Mouse (Mus musculus) c-Kit-positive CD71-negative TER-119-negative erythroid progenitor cells, embryonic 14.5 days (primary cell): Measurements from ENCODE around the gene Lrp10.
A peak's percentile ranks its signal among the peaks of the same experiment; 100 is the strongest.

Experiments
- DNase-seq: peaks from one replicate; pipeline ENCODE4 v3.0.0-alpha.2; 2013; ENCODE audit warnings: low read depth

Lrp10 gene

DNA sequence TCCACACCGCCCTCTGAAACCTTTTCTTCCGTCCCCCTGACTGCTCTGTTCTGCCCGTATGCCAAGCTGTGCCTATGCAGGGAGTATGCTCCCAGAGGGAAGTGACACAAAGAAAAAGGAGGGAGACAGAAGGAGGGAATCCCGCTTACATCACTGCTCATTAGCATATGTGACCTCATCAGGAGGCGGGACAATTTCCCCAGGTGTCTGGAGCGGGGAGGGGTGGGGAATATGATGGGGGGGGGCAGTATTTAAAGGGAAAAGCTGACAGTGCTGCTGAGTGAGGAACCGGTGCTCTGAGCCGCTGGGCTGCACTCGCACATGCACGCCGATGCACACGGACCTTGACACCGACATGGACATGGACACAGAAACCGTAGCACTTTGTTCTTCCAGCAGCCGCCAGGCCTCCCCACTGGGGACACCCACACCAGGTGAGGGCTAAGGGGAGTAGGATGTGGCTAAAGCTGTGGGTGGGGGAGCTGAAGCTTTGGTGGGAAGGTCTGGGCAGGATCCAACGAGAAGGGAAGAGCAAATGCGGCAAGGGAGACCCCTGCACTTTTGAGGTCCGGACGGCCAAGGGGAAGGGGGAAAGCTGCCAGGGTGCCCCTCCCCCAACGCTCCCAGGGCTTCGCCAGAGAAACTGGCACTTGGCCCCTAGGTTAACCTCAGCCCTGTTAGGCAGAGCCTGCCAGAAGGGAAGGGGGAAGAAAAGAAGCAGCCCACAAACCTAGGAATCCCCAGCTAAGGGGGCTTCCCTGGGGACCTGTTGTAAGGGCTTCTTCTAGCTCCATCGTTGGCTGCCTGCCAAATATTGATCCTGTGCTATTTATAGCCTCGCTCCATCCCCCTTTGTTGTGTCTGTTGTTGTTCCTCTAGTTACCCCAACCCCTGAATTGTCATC, 12.3 kb downstream of the Lrp10 start, which contains the start of gene Rem2:
Gene Rem2, plus strand, starts transcription at position 160 of the 904 bp plus-strand sequence.
- no peak for DNase-seq

DNA sequence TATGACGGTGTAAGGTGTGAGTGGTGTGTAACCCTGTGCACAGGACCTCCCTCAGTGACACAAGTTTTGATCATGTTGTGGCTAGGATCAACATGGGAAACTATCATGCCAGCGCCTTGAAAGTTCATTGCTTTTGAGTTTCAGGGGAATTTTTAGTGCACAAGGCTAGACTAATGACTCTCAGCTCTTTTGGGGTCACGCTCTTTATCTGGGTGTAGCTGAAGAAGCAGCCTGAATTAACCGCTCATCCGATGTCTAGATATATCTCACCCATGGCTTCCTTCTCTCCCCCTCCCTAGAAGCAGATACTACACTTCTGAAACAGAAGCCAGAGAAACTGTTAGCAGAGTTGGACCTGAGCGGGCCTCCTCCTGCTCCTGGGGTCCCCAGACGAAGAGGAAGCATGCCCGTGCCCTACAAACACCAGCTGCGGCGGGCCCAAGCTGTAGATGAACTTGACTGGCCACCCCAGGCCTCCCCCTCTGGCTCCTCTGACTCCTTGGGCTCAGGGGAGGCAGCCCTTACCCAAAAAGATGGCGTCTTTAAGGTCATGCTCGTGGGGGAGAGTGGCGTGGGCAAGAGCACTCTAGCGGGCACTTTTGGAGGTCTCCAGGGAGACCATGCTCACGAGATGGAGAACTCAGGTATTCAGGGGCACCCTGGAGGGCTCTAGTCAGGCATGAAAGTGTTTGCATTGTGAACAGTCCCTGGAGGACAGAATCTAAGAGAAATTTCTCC, 13.4 kb downstream of the Lrp10 start:
- no peak for DNase-seq

GRCm38 (mm10) chr14:54479451-54479920, 15.5 kb downstream of the Lrp10 start:
- no peak for DNase-seq

GRCm38 (mm10) chr14:54480673-54481072, 16.7 kb downstream of the Lrp10 start:
- DNase-seq, result no peak

DNA sequence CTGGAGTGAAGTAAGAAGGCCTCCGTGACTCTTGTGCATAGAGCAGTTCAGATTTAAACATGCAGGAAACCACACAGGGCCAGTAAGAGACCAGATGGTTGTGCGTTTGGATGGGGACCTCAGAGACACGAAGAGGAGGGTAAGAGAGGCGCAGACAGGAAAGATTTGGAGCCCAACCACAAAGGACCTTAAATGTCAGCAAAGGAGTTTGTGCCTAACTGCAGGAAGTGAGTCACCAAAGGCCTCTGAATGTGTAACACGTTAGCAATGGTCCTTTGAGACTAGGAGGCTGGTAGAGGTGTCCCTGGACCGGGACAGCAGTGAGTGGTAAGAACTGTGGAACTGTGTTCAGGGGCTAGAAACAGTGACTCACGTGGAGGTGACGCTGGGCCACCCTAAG, 17.5 kb downstream of the Lrp10 start:
- no peak for DNase-seq

GRCm38 (mm10) chr14:54482498-54482897, 18.6 kb downstream of the Lrp10 start:
- DNase-seq, result no peak

GRCm38 (mm10) chr14:54485899-54486298, 22.0 kb downstream of the Lrp10 start:
- DNase-seq, result no peak

- no peak for DNase-seq
Observed at GRCm38 (mm10) chr14:54487732-54488131, 23.8 kb downstream of the Lrp10 start.

DNA sequence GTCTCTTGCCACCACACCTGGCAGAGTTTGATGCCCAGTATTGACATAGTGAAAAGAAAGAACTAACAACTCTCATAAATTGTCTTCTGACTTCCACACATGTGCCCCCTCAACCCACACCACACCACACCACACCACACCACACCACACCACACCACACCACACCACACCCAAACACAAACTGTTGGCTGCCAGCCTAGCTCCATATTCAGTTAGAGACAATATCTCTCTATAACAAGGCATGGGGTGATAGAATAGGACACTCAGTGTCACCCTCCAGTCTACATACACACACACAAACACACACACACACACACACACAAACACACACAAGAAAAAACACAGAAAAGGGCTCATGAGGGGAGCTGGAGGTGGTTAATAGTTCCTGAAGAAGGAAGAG, 24.4 kb downstream of the Lrp10 start:
- no peak for DNase-seq

DNA sequence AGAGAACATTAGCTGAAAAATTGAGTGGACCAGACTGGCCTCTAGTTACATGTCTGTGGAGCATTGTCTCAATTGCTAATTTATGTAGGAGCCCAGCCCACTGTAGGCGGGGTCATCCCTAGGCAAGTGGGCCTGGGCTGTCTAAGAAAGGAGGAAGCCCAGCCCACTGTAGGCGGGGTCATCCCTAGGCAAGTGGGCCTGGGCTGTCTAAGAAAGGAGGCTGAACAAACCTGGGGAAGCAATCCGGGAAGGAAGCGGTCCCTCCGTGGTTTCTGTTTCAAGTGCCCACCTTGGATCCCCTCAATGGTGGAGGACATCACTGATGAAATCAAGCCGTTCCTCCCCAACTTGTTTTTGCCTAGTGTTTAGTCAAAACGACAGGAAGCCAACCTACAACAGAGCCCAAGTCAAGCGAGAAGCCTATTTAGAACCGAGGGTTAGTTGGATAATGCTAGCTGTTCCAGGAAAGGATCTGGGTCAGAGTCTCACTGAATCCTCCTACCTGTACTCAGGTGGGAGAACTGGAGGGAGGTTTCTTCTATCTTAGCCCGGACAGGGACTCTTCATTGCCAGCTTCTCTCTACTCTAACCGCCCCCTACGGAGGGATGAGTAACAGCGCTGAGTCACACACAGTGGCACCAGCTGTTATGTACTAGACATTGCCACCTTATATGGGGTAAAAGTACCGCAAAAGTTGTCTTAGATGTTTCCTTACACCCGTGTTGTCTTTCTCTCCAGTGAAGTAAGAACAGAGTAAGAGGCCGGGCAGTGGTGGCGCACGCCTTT, 28.6 kb downstream of the Lrp10 start:
- DNase-seq, result no peak

GRCm38 (mm10) chr14:54493236-54493635, 29.3 kb downstream of the Lrp10 start:
- no peak for DNase-seq

DNA sequence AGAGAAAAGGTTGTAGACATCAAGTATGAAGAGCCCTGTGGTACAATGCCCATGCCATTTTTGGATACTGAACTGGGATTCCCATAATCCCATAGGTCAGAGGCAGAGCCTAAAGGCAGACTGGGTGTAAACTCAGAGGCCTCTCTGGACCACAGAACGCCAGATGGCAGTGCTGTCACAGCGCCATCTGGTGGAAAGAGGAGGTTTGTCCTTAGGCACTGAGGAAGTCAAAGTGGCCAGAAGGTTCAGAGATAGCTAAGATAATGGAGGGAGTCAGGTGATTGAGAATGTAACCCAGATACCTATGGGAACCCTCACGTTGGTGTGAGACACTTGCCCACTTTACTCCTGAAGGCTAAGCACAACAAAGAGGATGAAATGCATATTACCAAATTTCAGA, 30.3 kb downstream of the Lrp10 start:
- DNase-seq, result peak; percentile 69

- no peak for DNase-seq
Observed at GRCm38 (mm10) chr14:54496706-54497105, 32.8 kb downstream of the Lrp10 start.

DNA sequence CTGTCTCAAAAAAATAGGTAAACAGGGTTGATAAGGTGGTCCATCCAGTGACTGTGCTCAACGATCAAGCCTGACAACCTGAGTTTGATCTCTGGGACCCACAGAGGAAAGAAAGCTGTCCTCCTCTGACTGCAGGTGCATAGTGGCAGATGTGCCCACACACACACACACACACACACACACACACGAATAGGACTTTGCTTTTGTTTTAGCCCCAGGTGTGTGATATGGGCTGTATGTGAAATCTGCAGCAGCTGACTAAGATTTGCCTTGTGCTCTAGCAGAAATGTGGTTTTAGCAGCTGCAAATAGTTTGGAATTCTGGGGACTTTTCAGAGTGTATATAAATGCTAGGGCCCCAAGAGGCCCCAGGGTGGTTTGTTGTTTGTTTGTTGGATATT, 35.4 kb downstream of the Lrp10 start:
- no peak for DNase-seq

DNA sequence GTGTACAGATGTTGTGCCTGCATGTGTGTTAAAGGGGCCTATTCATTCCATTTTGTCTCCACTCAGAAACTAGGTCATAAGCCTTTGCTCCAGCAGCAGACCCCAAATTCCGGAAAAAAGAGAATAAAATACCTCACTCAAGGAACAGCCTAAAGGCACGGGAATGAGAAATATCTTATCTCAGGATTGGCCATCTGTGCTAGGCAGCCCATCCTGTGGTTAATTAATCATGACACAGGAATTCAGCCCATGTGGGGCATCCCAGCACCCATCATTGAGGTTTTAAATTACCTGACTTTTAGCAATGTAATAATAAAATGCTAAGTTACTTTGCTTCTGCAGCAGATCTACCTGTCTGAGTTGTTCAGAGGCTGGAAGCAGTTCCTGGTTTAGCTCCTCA, 37.4 kb downstream of the Lrp10 start:
- DNase-seq, result no peak

DNA sequence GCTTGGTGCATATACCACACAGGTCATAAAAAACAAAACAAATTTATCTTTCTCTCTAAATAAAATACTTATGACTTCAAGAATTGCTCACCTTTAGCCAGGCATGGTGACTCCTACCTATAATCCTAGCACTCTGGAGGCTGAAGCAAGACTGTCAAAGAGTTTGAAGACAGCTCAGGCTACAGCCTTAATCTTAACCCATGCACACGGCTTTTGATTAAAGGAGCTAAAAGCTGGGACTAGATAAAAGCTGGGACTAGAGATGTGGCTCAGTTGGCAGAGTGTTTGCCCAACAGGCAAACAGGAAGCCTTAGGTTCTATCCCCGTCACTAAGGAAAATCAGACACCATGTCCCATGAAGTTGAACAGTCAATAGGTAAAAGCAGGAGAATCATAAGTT, 39.2 kb downstream of the Lrp10 start:
- no peak for DNase-seq

DNA sequence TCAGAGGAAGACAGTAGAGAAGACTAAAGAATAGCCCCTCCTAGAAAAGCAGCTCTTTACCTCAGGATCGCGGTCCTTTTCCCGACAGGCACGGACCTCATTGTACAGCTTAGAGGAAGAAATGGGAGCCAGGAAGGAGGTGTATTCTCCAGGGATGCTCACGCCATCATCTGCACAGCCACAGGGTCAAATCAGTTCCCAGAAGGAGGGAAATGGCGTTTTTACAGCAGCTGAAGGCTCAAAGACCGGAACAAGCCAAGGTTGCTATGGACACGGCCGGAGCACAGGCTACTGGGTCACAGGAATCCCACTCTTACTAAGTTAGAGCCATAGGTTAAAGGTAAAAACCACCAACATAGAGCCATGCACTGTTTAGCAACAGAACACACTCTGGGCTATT, 45.8 kb downstream of the Lrp10 start:
- no peak for DNase-seq

DNA sequence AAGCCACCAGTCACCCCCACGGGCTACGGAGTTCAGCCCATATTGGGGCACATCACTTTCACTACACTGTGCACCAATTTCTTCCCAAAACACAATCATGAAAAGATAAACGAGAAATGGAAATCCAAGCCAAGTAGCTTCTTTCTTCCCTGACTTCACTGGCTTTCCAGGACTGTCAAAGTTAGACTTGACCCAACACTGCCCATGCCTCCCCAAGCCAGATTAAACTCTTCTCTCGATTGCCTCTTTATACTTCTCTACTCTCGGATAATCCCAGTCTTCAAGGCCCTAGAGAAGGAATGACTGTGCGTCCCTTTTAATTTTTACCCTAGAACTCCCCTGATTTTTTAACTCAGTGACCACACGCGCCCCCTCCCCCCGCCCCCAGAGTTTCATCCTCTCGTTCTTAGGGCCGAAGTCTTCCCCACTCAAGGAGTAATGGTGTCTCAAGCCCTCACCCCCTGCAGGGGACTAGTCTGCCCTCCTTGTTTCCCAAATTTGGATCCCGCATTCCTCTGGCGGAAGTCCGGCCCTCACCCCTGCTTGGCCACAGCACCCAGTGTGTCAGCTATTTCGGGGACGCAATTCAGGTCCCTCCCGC, 52.9 kb downstream of the Lrp10 start:
- DNase-seq, result no peak
